Mouse (Mus musculus) MN1 (cell line): ENCODE results near the gene Hfe2.

Source experiments
- DNase-seq: peaks from one replicate; pipeline ENCODE4 v3.0.0-alpha.2; 2016; ENCODE audit warnings: low spot score

Hfe2 gene

DNA sequence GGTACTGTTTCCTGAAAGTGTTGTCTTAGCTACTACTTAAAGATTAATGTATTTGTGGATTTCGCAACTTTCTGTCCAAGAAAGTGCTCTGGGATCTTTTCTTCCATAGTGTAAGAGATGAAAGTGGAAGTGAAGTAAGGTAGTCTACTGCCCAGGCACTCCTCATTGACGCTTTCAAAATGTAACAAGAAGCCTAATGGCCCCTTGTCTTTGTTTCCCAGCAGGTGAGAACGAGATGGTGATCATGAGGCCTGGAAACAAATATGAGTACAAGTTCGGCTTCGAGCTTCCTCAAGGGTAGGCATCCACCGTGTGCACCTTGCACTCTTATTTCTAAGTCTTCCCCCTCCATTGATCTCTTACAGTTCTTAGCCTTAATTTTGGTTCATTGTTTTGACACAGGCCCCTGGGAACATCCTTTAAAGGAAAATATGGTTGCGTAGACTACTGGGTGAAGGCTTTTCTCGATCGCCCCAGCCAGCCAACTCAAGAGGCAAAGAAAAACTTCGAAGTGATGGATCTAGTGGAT lies 33.8 kb downstream of the Hfe2 start:
- no peak for DNase-seq

DNA sequence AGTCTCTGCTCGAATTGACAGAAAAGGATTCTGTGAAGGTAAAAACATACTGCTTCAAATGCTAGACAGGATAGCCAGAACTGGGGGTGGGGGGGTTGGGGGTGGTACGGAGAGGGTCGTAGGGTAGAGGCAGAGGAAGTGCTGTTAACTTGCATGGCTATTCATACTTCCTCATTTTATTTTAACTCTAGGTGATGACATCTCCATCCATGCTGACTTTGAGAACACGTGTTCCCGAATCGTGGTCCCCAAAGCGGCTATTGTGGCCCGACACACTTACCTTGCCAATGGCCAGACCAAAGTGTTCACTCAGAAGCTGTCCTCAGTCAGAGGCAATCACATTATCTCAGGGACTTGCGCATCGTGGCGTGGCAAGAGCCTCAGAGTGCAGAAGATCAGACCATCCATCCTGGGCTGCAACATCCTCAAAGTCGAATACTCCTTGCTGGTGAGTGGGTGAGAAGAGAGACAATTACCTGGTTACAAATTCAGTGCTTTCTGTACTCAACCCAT lies 34.5 kb downstream of the Hfe2 start:
- no peak for DNase-seq

DNA sequence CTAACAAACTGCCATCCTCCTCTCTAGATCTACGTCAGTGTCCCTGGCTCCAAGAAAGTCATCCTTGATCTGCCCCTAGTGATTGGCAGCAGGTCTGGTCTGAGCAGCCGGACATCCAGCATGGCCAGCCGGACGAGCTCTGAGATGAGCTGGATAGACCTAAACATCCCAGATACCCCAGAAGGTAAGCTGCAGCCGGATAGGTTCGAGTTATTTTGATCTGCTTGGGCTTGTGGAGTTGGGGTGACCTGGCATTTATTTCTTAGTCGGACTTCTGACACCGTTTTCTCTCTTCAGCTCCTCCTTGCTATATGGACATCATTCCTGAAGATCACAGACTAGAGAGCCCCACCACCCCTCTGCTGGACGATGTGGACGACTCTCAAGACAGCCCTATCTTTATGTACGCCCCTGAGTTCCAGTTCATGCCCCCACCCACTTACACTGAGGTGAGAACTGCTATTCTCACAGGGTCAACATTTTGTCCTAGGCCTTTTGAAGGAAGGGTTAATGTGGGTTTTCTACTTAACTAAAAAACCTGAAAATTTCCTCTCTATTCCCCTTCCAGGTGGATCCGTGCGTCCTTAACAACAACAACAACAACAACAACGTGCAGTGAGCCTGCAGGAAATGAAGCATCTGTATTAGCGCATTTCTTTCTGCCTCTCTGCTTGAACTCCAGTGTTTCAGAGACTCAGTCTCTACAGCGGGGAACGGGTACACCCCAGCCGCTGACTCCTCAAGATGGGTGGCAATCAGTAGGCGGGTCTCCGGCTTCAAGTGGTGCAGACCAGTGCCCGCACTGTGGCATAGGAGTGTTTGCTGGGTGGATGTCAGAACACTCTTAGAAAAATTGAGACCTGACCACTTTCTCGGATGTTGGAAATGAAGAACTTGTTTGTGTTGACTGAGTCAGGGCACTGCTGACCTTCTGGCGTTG lies 35.2 kb downstream of the Hfe2 start:
- no peak for DNase-seq

DNA sequence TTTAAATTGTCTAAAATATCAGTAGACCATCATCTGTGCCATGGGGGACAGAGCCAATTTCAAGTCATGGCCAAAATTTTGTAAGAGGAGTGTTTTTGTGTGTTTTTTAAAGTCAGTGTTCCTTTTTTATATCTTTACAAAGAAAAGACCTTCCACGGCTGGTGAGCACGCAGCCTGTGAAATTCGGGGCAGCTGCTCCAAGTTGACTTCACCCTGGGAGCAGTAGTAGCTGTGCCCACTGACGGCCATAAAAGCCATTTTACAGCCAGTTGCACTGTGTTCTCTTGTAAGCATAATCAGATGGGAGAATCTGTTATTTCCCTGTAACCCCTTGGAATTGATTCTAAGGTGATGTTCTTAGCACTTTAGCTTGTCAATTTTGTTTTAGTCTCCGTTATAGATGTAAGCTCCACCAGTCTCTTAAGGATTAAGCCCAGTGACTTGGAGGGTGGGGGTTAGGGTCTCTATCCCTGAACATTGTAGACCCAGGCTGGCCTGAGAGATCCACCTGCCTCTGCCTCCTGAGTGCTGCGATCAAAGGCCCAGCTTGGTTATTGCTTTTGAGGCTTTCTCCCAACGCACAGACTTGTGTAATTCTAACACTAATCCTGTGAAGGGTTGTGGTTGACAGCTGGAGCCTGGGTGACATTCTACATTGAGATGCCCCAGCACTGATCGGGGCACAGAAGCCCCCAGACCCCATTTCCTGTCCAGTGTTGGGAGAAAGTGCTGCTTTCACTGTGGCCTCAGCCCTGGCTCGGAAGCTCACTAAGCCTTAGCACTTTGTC lies 36.1 kb downstream of the Hfe2 start:
- no peak for DNase-seq

DNA sequence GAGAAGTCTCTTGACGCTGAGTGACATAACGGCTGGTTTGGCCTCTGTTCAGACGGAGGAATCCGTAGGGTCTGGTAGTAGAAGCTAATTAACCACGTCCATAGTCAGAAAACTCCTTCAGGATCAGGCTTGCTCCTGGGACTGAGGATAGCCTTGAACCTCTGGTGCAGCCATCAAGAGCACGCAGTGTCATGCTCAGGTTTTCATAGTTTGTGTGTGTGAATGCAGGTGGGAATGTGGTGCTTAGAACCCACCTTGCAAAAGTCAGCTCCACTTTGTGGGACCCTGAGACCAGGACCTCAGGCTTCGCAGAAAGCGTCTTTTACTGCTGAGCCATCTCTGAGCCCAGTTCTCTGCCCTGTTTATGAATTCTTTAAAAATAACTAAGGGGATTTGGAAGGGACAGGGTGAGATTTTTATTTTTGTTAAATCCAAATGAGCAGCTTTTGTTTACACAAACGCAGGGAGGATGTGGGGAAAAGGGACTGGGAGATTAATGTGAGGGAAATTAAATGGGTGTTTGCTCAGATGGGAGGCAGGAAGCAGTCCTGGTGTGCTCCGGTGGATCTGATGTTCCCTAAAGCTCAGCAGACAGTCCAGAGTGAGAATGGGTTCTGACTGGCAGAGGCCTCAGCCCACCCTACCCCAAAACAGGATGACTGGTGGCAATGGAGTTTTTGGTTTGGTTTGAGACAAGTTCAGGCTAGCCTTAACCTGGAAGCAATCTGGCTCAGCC lies 37.1 kb downstream of the Hfe2 start:
- no peak for DNase-seq

DNA sequence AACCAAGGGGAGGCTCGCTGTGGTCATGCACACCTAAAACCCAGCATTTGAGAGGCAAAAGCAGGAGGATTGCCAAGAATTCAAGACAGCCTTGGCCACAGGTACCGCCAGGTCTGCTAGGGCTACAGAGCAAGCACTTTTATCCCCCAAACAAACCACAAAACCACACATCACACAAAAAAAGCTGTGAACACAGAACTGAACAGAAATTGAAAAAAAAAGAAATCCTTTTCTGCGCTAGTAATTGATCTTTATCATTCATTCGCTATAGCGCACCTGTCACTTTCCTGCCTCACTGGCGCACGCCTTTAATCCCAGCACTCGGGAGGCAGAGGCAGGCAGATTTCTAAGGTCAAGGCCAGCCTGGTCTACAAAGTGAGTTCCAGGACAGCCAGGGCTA lies 38.3 kb downstream of the Hfe2 start:
- no peak for DNase-seq

DNA sequence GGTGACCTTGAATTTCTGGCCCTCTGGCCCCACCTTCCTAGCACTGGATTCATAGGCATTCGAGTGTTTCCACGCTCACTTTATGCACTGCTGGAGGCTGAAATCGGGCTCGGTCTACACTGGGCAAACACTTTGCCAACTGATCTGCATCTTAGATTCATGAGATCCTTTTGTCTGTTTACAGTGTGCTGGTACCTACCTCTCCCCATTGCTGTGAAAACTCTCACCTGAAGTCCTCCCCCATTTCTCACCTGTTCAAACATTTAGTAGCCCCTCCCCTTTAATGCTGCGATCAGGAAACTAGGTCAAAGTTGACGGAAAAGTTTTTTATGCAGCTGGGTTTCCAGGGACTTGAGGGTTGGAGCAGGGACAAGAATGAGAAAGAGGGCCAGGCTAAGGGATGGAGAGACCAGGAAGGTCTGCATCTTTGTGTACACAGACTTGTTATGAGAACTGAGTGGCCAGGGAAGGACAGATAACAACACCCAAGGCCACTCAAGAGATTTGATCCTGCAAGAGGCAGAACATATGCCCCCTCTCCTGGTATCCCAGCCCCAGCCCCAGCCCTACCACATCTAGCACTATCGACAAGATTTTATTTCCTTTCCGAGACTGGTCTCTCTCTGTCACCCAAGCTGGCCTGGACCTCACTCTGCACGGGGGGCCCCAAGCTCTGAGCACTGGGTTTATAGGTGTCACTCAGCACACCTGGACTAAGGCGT lies 39.1 kb downstream of the Hfe2 start:
- no peak for DNase-seq

DNA sequence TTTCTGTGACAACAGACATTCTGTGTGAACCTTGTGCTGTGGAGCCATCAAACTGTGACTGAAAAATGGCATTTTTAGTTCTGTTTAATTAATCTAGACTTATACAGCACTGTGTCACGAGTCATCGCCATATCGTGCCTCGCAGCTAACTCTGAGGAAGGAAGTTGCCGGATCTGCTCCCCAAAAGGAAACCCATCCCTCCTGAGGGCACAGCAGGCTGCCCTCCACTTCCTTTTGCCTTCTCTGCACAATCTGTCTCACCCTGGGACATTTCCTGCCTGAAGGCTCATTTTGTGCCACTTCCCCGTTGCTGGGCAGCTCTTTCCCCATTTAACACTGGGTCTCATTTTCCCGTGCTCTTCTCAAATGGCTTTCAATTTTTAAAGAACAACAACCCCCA lies 39.7 kb downstream of the Hfe2 start:
- DNase-seq = no peak

DNA sequence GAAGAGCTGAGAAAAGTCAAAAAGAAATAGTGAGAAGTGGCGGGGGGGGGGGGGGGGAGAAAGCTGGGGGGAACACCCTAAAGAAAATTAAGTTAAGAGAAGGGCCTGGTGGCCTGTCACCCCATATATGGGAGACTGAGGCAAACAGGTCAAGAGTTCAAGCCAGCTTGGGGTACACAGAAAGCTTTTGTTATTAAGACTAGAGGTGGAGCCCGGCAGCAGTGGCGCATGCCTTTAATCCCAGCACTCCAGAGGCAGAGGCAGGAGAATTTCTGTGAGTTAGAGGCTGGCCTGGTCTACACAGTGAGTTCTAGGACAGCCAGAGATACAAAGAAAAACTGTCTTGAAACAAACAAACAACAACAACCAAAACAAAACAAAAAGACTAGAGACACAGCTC lies 40.1 kb downstream of the Hfe2 start:
- DNase-seq = no peak

DNA sequence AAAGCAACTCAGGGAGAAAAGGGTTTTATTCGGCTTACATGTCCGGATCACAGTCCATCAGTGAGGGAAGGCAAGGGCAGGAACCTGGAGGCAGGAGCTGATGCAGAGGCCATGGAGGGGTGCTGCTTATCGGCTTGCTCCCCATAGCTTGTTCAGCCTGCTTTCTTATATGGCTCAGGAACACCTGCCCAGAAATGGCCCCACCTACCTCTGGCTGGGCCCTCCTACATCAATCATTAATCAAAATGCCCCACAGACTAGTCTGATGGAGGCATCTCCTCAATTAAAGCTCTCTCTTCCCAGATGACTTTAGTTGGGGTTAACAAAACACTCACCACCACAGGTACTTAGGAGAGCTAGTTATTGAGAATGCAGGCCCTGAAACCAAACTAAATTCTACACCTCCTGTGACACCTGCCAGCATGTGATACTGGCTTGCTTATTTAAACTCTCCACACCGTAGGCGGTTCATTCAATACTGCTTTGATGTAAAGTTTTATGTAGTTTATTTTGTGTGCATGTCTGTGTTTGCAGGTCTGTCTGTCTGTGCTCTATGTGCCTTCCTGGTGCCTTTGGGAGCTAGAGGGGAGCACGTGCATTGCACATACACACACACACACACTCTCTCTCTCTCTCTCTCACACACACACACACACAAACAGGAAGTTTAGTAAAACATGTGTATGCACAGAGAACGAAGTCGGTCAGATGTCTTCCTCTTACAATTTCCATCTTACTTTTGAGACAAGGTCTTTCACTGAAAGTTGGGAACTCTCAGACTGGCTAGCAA lies 41.9 kb downstream of the Hfe2 start:
- no peak for DNase-seq

DNA sequence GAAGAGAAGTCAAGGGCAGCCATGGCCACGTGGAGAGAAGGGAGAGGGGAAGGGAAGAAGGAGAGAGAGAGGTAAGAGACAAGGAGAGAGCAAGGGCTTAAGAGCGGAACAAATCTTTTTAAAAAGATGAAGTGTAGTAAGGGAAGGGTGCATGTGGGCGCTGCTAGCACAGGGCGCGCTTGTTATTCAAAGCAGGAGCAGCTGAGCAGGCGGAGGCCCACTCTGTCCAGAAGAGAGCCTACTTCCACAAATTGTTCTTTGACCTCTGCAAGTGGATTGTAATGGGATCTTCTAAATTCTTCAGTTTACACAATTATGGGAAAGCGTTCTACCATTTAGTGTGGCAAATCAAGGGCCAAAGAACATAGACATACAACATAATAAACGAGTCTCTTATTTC lies 43.6 kb downstream of the Hfe2 start:
- no peak for DNase-seq

DNA sequence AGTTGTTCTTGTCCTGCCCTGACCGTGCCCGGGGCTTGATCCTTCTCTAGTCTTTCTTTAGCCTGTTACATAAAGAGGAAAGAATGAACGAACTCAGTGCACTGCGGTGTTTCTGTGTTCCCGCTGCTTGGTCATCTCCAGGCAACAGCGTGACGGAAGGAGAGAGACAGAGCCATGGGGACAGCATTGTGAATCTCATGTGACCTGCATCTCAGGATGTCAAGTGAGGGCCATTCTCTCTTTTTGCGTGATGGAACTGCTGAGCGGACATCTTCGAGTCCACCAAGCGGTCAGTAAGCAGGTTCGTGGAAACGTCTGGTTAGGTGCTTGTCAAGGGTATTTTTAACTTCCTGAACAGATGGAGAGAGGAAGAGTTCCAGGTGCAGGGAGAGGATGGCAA lies 44.5 kb downstream of the Hfe2 start:
- DNase-seq = no peak

DNA sequence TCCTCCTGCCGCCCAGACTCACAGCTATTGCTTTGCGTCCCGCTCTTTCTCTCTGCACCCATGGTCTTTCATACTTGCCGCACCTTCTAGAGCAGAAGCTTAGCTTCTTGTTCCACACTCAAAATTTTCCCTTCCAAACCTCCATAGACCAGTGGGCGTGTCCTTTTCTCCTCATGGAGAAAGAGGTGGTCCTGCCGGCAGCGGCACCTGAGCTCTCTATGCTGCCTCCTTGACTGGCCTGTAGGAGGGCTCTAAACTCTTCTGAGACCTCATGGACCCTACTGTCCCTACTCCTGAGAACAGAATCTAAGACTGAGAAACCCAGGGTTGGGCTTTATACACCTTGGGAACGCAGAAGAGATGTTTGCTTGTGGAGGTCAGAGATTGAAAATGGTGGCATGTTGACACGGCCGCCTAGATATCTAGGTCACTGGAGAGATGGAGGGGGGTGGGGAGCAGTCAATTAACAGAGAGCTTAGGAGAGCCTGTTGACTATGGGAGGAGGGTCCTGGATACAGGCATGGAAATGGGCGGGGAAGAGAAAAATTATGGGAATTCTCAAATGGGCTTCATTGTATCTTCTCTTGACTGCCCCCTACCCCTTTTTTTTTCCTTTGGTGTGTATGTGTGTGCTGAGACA lies 45.1 kb downstream of the Hfe2 start:
- DNase-seq = no peak

DNA sequence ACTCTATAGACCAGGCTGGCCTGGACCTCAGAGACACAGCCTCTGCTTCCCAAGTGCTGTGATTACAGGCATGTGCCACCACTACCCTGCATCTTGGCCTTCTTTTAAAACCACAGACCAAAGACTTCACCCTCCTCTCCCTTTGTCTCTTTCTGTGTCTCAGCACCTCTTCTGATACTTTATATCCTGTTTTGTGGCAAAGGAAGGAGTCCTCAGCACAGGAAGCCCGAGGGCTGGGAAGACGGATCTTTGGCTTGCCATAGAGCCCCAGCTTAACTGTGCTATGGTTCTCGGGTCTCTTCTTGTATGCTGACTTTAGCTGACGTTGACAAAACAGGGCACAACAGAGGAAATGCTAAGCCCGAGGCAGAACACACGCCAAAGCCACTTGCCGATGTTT lies 45.7 kb downstream of the Hfe2 start:
- DNase-seq = no peak

DNA sequence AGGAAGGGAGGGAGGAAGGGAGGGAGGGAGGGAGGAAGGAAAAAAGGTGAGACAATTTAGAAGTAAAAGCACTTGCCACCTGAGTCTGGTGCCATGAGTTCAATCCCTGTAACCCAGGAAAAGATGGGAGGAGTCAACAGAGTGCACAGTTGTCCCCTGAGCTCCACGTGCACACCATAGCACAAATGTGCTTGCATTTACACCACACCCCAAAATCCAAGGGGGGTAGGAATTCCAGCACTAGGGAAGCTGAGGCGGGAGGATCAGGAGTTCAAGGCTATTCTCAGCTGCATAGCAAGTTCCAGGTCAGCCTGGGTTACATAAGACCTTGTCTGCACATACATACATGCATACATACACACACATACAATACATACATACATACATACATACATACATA lies 46.4 kb downstream of the Hfe2 start:
- DNase-seq = no peak

DNA sequence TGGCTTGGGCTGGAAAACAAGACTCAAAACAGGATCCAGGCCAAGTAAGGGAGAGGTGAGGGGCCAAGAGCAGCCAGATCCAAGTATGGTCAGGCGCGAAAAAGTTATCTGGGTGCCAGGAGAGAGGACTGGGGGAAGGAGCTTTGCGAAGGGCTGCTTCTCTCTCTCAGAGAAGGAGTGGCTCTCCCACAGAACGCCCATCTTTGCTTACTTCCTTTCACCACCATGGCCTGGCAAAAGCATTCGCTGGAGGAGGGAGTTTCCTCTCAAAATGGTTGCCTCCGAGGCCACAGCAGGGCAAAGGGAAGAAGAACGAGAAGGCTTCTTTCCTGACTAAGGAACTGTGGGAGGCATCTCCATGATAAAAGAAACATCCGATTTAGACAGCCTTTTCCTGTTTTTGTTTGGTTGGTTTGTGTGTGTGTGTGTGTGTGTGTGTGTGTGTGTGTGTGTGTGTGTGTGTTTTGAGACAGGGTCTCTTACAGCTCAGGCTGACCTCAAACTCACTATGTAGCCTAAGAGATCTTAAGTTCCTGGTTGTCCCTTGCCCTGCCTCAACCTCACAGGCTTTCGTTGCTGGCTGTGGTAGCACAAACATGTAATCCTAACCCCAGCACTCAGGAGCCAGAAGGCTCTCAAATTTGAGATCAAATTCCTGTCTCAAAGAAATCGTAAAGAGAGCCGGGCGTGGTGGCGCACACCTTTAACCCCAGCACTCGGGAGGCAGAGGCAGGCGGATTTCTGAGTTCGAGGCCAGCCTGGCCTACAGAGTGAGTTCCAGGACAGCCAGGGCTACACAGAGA lies 47.1 kb downstream of the Hfe2 start:
- no peak for DNase-seq

DNA sequence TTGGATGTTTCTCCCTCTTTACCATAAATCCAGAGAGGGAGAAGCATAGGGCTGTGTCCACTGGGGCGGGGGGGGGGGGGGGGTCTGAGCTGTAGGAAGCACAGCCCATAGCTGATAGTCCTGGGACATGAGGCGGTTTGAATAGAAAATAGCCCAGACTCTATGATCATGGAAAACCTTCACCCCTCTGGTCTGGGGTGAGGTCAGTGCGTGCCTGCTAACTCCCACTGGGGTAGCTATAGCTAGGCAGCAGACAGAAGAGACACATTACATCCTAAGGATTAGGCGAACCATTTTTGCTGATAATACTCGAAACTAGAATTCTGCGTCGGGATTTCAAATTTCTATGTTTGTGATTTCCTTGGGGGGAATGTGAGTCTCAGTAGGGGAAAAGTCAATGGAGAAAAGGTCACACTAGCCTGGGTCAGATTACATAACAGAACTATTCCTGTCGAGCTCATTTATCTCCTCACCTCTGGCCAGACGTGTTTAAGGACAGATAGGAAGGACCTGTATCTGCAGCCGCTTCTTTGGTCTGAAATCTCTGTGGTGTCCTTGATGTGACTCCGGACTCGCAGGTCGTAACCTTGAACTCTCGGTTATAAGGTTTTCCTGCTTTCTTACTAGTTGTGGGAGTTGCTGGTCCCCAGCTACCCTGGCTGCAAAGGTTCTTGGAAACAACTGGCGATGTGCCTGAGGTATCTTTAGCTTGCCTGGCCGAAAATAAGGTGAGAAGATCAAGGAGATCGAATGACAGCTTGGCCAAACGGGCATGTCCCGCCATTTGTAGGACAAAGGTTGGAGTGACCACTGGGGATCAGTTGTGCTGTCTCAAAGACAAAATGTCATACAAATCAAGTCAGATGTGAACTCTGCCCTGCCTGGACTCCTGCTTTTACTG lies 48.9 kb downstream of the Hfe2 start:
- no peak for DNase-seq

DNA sequence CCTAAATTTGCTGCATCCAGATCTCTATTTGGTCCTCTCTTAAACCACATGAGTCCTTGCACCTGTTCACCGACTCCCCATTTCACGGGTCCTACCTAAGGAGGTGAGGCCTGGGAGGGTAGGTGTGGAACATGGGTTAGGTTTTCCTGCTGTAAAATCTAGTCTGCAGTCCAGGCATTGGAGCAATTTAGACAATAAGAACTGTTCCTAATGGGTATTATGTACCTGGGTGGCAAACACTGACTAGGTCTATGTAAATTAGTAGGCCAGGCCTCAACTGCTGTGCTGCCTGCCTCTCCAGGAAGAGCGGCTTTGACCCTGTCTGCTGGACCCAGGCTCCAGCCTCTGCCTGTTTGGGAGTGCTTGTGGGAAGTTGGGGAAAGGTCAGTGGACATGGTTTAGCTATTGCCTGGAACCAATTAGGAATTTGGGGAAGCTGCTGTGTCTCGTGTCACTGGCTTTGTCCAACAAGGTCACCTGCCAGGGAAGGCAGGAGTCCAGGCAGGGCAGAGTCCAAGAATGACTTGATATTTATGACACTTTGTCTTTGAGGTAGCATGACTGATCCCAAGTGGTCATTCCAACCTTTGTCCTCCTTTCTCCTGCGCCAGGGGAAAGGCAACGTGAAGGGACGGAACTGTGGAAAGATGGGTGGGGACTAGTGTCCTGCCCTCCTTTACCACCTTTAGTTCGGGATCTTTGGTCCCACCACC lies 50.5 kb downstream of the Hfe2 start:
- DNase-seq = no peak
